Mouse (Mus musculus) liver, embryonic 14.5 days (tissue): Measurements from ENCODE around the gene Ampd1.

ENCODE experiments used
- CTCF ChIP-seq: IDR thresholded peaks from 2 replicates; pipeline ENCODE4 v1.5.1; 2016; ENCODE audit warnings: antibody characterized with exemption, low read depth, control low read depth
- EP300 ChIP-seq: IDR thresholded peaks from 2 replicates; pipeline ENCODE4 v1.6.1; 2016; ENCODE audit warnings: antibody characterized with exemption, low read depth

DNA sequence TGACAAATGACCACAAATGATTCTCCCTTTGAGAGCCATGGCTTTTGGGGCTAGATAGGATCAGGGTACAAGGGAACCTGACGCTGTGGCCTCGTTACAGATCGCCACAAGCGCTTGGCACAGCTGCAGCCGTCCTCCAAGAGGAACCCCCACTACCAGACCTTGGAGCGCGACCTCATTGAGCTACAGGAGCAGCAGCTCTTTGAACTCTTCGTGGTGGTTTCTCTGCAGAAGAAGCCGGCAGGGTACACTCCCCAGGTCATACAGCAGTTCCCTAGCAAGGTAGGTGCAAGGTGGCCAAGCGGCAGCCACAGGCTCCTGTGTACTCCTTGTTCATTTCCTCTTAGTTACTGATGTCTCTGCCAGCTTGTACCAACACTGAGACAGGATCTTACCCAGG, 75.1 kb downstream of the Ampd1 start:
- TF ChIP-seq CTCF (no peak), EP300 (no peak)
